Mouse (Mus musculus) neutrophil, adult 65 days (primary cell): Measurements from ENCODE around the gene Gm20737. TPM values are rescaled to one million over a fixed set of nuclear protein-coding genes. Genes with fewer than 3 reads are reported as not detected.

Experiments
- total RNA-seq: library from RNA; stranded (reverse); gene quantifications from 2 replicates; pipeline ENCODE4 v1.2.4, GENCODE M21; 2023

Gm20737 gene
- not detected in 2 replicates for total RNA-seq

GRCm38 (mm10) chrY:10535942-10536341 lies at the start of gene Gm20737:
Gene Gm20737, minus strand, starts transcription at chrY:10536042.

GRCm38 (mm10) chrY:10553153-10553552 lies 17.3 kb upstream of the Gm20737 start, which contains the start of gene Gm21775:
Gene Gm21775, plus strand, starts transcription at chrY:10553453.

Other genes starting within 250 kb of the Gm20737 start
- not detected in 2 replicates for gene Gm20834, start 211.5 kb downstream of the Gm20737 start, total RNA-seq
- not detected in 2 replicates for gene Gm28510, start 123.3 kb downstream of the Gm20737 start, total RNA-seq
- gene Gm21775, start 17.4 kb upstream of the Gm20737 start, total RNA-seq, result not detected in 2 replicates
- gene Gm21900, start 80.3 kb upstream of the Gm20737 start, total RNA-seq, result not detected in 2 replicates
- not detected in 2 replicates for gene Gm20777, start 216.4 kb upstream of the Gm20737 start, total RNA-seq